Mouse (Mus musculus): ENCODE results near the gene Gm21969. TPM values are rescaled to one million over a fixed set of nuclear protein-coding genes. Genes with fewer than 3 reads are reported as not detected.

Gm21969 gene
- polyA plus RNA-seq, 1 experiment from 2014 or later, result not detected

DNA sequence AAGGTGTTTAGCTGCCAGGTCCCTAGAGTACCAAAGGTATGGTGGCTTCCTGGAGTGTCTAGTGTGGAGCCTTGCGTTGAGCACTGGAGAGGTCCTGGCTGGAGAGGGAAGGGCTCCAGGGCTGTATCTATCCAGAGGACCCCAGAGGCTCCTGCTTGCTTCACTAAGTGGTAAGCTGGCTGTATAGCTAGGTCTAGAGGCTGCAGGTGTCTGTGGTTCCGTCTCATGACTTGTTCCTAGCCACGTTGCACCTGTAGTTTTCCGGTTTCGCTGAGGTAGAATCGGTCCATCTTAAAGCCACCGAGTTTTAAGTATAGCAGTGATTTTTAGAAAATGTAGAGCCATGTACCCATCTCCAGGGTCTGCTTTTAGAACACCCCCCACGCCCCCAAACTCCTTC is 24.6 kb upstream of the Gm21969 start:
- Histone ChIP-seq H3K9me3 (no peaks in the 10 kb centered on the region), H3K9ac (no peak overlapping the region), H3K4me3 (no peak overlapping the region), H3K27me3 (no peaks in the 10 kb centered on the region), H3K27ac (no peak overlapping the region), H3K4me1 (peaks cover 74% of the 10 kb centered on the region), H3K4me2 (replicated peaks) (no peak overlapping the region), H3K36me3 (no peaks in the 10 kb centered on the region)
- WGBS, result 90% methylated on average over 8 of the region's 8 CpGs
- no peak for ATAC-seq (ENCODE audit: insufficient number of reproducible peaks, insufficient read depth, low FRiP score, low TSS enrichment)

DNA sequence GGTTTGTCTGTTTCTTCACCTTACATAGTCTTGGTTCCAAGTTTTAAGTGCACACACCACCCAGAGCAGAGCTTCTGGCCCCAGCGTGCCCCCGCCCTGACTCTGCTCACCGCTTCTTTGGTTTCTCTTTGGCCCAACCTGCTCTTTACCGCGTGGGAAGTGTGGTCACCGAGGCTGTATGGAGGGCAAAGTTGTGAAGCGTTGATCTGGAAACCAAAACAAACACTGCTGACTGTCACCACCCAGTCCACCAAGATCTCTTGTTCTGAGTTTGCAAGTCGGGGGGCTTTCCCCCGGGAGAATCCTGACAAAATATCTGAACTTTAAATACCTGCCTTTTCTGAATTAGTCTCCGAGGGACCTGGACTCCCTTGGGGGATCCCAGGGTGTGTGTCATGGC is 24.0 kb upstream of the Gm21969 start:
- WGBS, result 48% methylated on average over 10 of the region's 10 CpGs
- Histone ChIP-seq H3K9ac (no peak overlapping the region), H3K4me1 (peaks cover 78% of the 10 kb centered on the region), H3K4me3 (no peak overlapping the region), H3K36me3 (no peaks in the 10 kb centered on the region), H3K27me3 (no peaks in the 10 kb centered on the region), H3K27ac (no peak overlapping the region), H3K9me3 (no peaks in the 10 kb centered on the region), H3K4me2 (replicated peaks) (no peak overlapping the region)
- no peak for ATAC-seq (ENCODE audit: insufficient number of reproducible peaks, insufficient read depth, low FRiP score, low TSS enrichment)

DNA sequence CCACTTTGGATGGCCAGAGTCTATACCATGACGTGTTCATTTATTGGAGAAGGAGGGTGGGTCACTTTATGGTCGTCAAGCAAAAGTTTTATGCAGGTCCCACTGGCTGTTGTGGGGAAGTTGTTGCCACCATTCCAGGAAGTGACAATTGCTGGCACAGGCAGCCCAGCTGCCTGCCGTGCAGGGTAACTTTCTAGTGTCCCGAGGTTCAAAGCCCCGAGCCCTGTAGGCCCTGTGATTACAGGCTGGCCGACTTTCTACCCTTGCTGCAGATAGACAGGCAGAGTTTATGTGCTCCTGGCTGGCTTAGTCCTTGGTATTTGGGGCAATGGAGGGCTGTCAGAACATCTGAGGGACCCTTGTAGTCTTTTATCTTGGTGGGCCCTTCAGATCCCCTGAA is 23.5 kb upstream of the Gm21969 start:
- Histone ChIP-seq H3K36me3 (no peaks in the 10 kb centered on the region), H3K27ac (0 out of 2 replicates have a peak overlapping the region, but pooled peaks have one; percentile 93), H3K4me2 (replicated peaks) (no peak overlapping the region), H3K27me3 (no peaks in the 10 kb centered on the region), H3K9me3 (no peaks in the 10 kb centered on the region), H3K4me3 (no peak overlapping the region), H3K9ac (no peak overlapping the region), H3K4me1 (peaks cover 80% of the 10 kb centered on the region)
- ATAC-seq (ENCODE audit: insufficient number of reproducible peaks, insufficient read depth, low FRiP score, low TSS enrichment), result no peak
- 60% methylated on average over 6 of the region's 6 CpGs for WGBS

DNA sequence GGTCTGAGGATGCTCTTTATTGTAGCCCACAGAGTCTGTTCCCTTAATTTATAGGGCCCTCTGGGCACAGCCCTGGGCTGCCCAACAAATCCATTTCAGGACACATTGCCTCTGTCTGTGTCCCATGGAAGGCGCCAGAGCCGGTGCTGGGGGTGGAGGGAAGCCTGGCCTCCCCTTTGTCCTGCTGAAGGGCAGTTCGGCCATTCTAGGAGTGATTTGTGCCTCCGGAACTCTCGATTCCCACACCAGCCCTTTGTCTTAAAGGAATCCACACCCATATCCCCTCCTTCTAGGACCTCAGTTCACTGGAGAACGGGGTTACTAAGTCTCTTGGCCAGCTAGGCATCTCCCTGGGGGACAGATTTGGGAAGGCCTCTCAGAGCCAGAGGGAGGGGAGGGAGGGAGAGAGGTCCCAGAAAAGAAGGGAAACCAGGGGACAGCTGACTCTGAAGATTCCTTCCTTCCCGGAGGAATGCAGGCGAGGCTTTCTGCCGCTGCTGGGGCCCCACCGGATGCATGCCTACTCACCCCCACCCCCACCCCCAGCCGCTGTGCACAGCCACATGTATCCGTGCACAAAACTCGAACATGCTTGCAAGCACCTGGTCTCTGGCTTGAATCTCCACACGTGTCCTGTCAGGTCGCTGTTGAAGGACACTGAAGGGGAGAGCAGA is 22.2 kb upstream of the Gm21969 start:
- WGBS, result 4% methylated on average over 15 of the region's 15 CpGs
- H3K36me3 ChIP-seq, result no peaks in the 10 kb centered on the region
- peak overlapping the region; percentile 93 for H3K27ac ChIP-seq
- ATAC-seq (ENCODE audit: insufficient number of reproducible peaks, insufficient read depth, low FRiP score, low TSS enrichment), result 0 out of 2 replicates have a peak, but pooled peaks have one; percentile 22
- H3K27me3 ChIP-seq, result no peaks in the 10 kb centered on the region
- peak overlapping the region; percentile 44 for H3K4me2 ChIP-seq (replicated peaks)
- no peaks in the 10 kb centered on the region for H3K9me3 ChIP-seq
- peak overlapping the region; percentile 44 for H3K9ac ChIP-seq
- peaks cover 80% of the 10 kb centered on the region for H3K4me1 ChIP-seq
- H3K4me3 ChIP-seq, result peak overlapping the region; percentile 15; the same call in 1 of the 2 replicates

DNA sequence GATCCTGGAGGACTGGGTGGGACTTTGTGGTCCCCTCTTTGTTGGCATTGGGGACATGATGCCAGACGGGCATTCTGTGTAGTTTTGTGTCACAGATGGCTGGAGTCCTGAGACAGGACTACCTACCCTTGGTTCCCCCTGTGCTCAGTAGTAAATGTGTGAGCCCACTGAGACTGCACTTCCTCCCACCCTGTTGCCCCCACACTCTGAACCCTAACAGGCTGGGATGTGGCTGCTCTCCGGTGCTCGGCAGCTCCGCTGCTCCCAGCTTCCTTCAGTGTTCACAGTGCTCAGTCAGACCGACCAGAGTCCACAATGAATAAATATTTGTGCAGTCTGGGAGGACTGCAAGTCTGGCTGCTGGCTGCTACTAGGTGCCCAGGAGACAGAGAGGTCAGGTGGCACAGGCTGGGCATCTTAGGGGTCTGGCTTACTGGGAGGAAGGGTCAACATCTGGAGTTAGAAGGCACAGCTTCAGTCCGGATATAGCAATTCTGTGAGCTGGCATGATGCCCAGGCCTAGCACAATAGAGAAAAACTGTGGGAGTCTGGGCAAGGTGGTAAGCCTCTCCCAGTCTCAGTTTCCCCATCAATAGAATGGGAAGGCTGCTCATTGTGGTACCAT is 21.4 kb upstream of the Gm21969 start:
- Histone ChIP-seq H3K4me2 (replicated peaks) (peak overlapping the region; percentile 44), H3K9ac (peak overlapping the region; percentile 44; the same call in 1 of the 2 replicates), H3K4me3 (0 out of 2 replicates have a peak overlapping the region, but pooled peaks have one; percentile 15), H3K36me3 (no peaks in the 10 kb centered on the region), H3K4me1 (peaks cover 73% of the 10 kb centered on the region), H3K27me3 (no peaks in the 10 kb centered on the region), H3K9me3 (no peaks in the 10 kb centered on the region), H3K27ac (peak overlapping the region; percentile 93)
- WGBS, result 26% methylated on average over 6 of the region's 6 CpGs
- no peak for ATAC-seq (ENCODE audit: insufficient number of reproducible peaks, insufficient read depth, low FRiP score, low TSS enrichment)

DNA sequence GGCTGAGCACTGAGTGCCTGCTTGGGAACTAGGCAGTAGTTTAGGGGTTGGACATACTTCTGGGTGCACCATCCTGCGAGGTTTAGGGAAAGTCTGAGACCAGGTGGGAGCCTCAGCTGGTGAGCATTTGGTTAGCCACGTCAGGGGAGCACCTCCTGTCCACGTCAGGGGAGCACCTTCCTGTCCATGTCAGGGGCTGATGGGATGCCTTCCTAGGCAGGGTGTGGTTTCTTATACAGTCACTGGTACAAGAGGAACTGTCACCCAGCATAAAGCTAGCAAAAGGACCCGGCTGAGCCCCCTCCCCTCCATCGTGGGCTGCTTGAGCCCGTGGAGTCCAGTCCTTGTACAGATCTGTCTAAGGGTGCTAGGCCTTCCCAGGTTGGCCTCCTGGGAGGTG is 20.6 kb upstream of the Gm21969 start:
- Histone ChIP-seq H3K4me2 (replicated peaks) (no peak overlapping the region), H3K36me3 (no peaks in the 10 kb centered on the region), H3K4me3 (no peak overlapping the region), H3K4me1 (peaks cover 66% of the 10 kb centered on the region), H3K9me3 (no peaks in the 10 kb centered on the region), H3K27me3 (no peaks in the 10 kb centered on the region), H3K27ac (peak overlapping the region; percentile 93; the same call in 1 of the 2 replicates), H3K9ac (no peak overlapping the region)
- WGBS, result 70% methylated on average over 6 of the region's 6 CpGs
- no peak for ATAC-seq (ENCODE audit: insufficient number of reproducible peaks, insufficient read depth, low FRiP score, low TSS enrichment)

DNA sequence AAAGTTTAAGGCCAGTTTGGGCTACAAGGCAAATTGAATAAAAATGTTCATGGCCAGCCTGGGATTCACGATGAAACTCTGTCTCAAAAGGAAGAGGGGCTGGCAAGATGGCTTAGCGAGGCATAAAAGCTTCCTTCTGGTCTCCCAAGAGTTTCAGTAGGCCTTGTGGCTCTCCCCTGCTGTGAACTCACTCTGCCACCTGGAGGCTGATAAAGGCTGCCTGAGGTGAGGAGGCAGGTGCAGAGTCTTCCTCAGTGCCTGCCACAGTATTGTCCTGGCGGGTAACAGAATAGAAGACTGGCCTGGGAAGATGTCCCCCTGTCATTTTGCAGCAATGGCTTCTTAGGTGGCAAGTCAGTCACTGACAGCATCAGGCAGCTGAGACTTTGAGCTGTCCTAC is 20.1 kb upstream of the Gm21969 start:
- Histone ChIP-seq H3K4me3 (no peak overlapping the region), H3K4me2 (replicated peaks) (no peak overlapping the region), H3K27ac (no peak overlapping the region), H3K27me3 (no peaks in the 10 kb centered on the region), H3K9ac (no peak overlapping the region), H3K36me3 (no peaks in the 10 kb centered on the region), H3K4me1 (peaks cover 69% of the 10 kb centered on the region), H3K9me3 (no peaks in the 10 kb centered on the region)
- 54% methylated on average over 3 of the region's 3 CpGs for WGBS
- no peak for ATAC-seq (ENCODE audit: insufficient number of reproducible peaks, insufficient read depth, low FRiP score, low TSS enrichment)

DNA sequence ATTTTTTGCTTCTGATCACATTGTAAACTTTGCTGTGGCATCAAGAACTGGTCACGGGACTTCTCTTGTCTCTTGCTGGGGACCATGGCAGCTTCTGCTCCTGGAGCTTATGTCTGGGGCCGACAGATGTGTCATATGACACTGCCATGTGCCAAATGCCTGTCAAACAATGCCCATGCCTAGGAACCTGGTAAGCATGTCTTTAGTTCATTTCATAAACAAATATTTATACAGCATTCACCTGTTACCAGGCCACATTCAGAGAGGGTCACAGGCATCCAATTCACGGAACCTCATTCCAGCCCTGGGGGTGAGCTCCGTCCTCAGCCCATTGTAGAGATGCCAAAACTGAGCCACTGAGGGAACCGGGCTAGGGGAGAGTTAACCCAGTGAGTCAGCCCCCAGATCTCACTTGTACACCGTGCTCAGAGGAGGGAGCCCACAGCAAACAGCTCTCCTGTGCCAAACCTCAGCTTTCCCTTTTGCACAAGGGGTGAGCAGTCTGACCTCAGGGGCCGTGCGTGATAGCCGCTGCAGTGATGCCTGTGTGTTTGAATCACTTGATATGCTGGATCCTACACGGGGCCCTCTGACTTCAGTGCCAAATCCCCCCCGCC is 19.2 kb upstream of the Gm21969 start:
- Histone ChIP-seq H3K4me1 (peaks cover 64% of the 10 kb centered on the region), H3K4me3 (no peak overlapping the region), H3K27ac (no peak overlapping the region), H3K9ac (no peak overlapping the region), H3K36me3 (no peaks in the 10 kb centered on the region), H3K27me3 (no peaks in the 10 kb centered on the region), H3K4me2 (replicated peaks) (no peak overlapping the region), H3K9me3 (no peaks in the 10 kb centered on the region)
- 74% methylated on average over 11 of the region's 11 CpGs for WGBS
- no peak for ATAC-seq (ENCODE audit: insufficient number of reproducible peaks, insufficient read depth, low FRiP score, low TSS enrichment)

DNA sequence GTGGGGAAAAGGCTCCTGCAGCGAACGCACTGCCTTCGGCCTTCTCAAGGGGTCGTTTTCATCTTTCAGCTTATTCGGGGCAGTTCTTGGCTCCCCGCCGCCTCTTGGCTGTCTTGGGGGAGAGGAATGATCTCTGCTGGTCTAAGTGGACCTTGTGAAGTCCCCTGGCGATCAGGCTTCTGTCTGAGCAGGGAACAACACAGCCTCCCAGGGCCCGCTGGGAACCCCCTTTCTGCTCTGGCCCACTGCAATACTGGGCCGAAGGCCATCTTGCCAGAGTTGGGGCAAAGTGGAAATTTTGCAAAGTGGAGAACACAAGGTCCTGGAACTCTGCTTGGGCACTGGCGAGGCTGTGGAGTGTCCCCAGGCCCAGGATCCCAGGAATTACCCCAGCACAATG is 18.3 kb upstream of the Gm21969 start:
- Histone ChIP-seq H3K4me1 (peaks cover 60% of the 10 kb centered on the region), H3K4me2 (replicated peaks) (no peak overlapping the region), H3K36me3 (no peaks in the 10 kb centered on the region), H3K27ac (peak overlapping the region; percentile 50; the same call in 1 of the 2 replicates), H3K9me3 (no peaks in the 10 kb centered on the region), H3K4me3 (no peak overlapping the region), H3K9ac (no peak overlapping the region), H3K27me3 (no peaks in the 10 kb centered on the region)
- no peak for ATAC-seq (ENCODE audit: insufficient number of reproducible peaks, insufficient read depth, low FRiP score, low TSS enrichment)
- WGBS, result 77% methylated on average over 11 of the region's 11 CpGs

DNA sequence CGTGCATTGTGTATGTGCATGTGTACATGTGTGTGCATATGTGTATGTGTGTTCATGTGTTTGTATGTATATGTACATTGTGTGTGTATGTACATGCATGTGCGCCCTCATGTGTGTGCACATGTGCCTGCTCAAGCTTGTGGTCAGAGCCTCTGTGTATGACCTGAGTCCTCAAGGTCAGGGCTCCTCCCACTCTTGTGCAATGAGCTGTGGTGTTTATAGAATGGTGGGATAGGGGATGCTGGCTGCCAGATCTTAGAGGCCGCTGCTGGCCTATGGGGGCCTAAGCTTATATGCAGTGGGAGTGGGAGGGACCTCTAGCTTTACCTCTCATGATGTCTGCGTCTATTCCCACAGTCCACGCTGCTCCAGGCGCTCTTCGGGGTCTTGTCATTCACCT is 17.3 kb upstream of the Gm21969 start:
- ATAC-seq (ENCODE audit: insufficient number of reproducible peaks, insufficient read depth, low FRiP score, low TSS enrichment), result no peak
- H3K9ac ChIP-seq, result no peak overlapping the region
- no peak overlapping the region for H3K4me3 ChIP-seq
- no peaks in the 10 kb centered on the region for H3K27me3 ChIP-seq
- H3K36me3 ChIP-seq, result no peaks in the 10 kb centered on the region
- peaks cover 60% of the 10 kb centered on the region for H3K4me1 ChIP-seq
- no peaks in the 10 kb centered on the region for H3K9me3 ChIP-seq
- no peak overlapping the region for H3K4me2 ChIP-seq (replicated peaks)
- H3K27ac ChIP-seq, result no peak overlapping the region
- 86% methylated on average over 7 of the region's 7 CpGs for WGBS

DNA sequence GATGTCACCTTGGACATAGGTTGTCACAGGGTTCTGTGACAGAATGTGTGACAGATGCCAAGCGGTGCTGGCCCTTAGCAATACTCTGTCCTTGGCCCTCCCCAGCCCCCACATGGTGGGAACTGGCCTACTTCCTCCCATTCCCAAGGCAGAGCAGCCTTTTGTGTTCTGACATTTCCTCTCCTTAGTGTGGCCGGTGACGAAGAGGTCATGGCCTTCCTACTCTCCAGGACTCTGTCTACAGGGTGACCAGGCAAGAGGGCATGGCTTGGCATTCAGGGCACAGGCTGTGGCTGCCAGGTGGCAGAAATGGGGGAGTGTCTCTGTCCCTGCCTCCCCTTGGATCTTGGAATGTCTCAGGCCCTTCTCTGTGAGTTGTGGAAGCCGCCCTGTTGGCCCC is 15.6 kb upstream of the Gm21969 start:
- Histone ChIP-seq H3K9ac (no peak overlapping the region), H3K27ac (peak overlapping the region; percentile 30; the same call in 1 of the 2 replicates), H3K4me3 (no peak overlapping the region), H3K4me1 (peaks cover 43% of the 10 kb centered on the region), H3K9me3 (no peaks in the 10 kb centered on the region), H3K4me2 (replicated peaks) (no peak overlapping the region), H3K27me3 (no peaks in the 10 kb centered on the region), H3K36me3 (no peaks in the 10 kb centered on the region)
- no peak for ATAC-seq (ENCODE audit: insufficient number of reproducible peaks, insufficient read depth, low FRiP score, low TSS enrichment)
- 61% methylated on average over 4 of the region's 4 CpGs for WGBS

DNA sequence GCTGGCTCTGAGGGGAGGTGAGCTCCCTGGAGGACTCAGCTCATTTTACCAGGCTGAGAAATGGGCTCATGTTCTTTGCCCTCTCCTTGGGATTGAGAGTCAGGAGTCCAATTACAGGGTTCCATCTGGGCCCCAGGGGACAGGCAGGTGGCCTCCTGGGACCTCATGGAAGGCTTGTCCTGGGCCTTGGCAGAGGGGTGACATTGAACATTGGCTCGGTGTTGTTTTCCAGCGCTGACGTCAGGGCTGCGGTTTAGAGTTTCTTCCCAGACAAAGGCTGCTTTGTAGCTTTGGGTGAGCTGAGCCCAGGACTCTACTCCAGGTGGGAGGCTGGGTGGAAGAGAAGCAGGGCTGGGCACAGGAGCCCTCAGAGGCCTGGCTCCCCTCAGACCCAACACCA is 15.2 kb upstream of the Gm21969 start:
- H3K4me1 ChIP-seq, result peaks cover 40% of the 10 kb centered on the region
- H3K9me3 ChIP-seq, result no peaks in the 10 kb centered on the region
- peak overlapping the region; percentile 30 for H3K27ac ChIP-seq
- H3K36me3 ChIP-seq, result no peaks in the 10 kb centered on the region
- WGBS, result 36% methylated on average over 4 of the region's 4 CpGs
- H3K9ac ChIP-seq, result no peak overlapping the region
- H3K27me3 ChIP-seq, result no peaks in the 10 kb centered on the region
- H3K4me2 ChIP-seq (replicated peaks), result no peak overlapping the region
- ATAC-seq (ENCODE audit: insufficient number of reproducible peaks, insufficient read depth, low FRiP score, low TSS enrichment), result no peak
- no peak overlapping the region for H3K4me3 ChIP-seq
